Mouse (Mus musculus) myocyte (in vitro differentiated cells): ENCODE measurements around the gene Wwox. TPM values are rescaled to one million over a fixed set of nuclear protein-coding genes. Genes with fewer than 3 reads are reported as not detected.

ENCODE experiments used
- H3K27me3 ChIP-seq: one replicate; pipeline ENCODE4 v1.6.1; 2011; ENCODE audit not compliant: control insufficient read depth, insufficient read depth, insufficient read length
- H3K36me3 ChIP-seq: one replicate; pipeline ENCODE4 v1.6.1; 2011; ENCODE audit not compliant: control insufficient read depth, insufficient read depth
- H3K4me2 ChIP-seq: one replicate; pipeline ENCODE4 v1.6.1; 2011; ENCODE audit warnings: low read depth, control low read depth
- H3K4me3 ChIP-seq: one replicate; pipeline ENCODE4 v1.5.1; 2011; ENCODE audit warnings: mild to moderate bottlenecking, control low read depth, moderate library complexity
- H3K79me2 ChIP-seq: one replicate; pipeline ENCODE4 v1.6.1; 2011; ENCODE audit not compliant: control insufficient read depth, insufficient read depth
- H3ac ChIP-seq: one replicate; pipeline ENCODE4 v1.6.1; 2011; ENCODE audit not compliant: control insufficient read depth, insufficient read length
- CEBPB ChIP-seq: IDR thresholded peaks from 2 replicates; pipeline ENCODE4 v1.6.1; 2011; ENCODE audit warnings: mild to moderate bottlenecking, moderate library complexity; ENCODE audit not compliant: poor library complexity, insufficient read depth, severe bottlenecking
- E2F4 ChIP-seq: IDR thresholded peaks from one replicate; pipeline ENCODE4 v1.6.1; 2011; ENCODE audit warnings: mild to moderate bottlenecking, control low read depth, moderate library complexity; ENCODE audit not compliant: insufficient read depth
- MAX ChIP-seq: IDR thresholded peaks from one replicate; pipeline ENCODE4 v1.6.1; 2011; ENCODE audit warnings: low read depth, mild to moderate bottlenecking, control low read depth
- MYOD1 ChIP-seq, 3 experiments: IDR thresholded peaks; one replicate each; pipeline ENCODE4 v1.6.1; 2011; ENCODE audit warnings: control low read depth in 2 of 3, low read depth in 2 of 3, mild to moderate bottlenecking in 2 of 3, moderate library complexity in 1 of 3; ENCODE audit not compliant: insufficient read length in 2 of 3, control insufficient read depth in 1 of 3
- MYOG ChIP-seq, 3 experiments: IDR thresholded peaks; one replicate each; pipeline ENCODE4 v1.6.1; 2011; ENCODE audit warnings: control low read depth in 2 of 3, low read depth in 2 of 3, mild to moderate bottlenecking in 2 of 3; ENCODE audit not compliant: insufficient read length in 2 of 3, control insufficient read depth in 1 of 3, insufficient read depth in 1 of 3
- POLR2A ChIP-seq: IDR thresholded peaks from one replicate; pipeline ENCODE4 v1.6.1; 2011; ENCODE audit warnings: low read depth, mild to moderate bottlenecking, control low read depth, moderate library complexity; ENCODE audit not compliant: insufficient read length
- POLR2AphosphoS2 ChIP-seq: IDR thresholded peaks from one replicate; pipeline ENCODE4 v1.6.1; 2011; ENCODE audit warnings: low read depth, control low read depth; ENCODE audit not compliant: insufficient read length
- REST ChIP-seq: IDR thresholded peaks from one replicate; pipeline ENCODE4 v1.6.1; 2011; ENCODE audit warnings: mild to moderate bottlenecking, control low read depth, moderate library complexity; ENCODE audit not compliant: insufficient read depth, insufficient read length
- SRF ChIP-seq: IDR thresholded peaks from one replicate; pipeline ENCODE4 v1.6.1; 2011; ENCODE audit warnings: low read depth; ENCODE audit not compliant: control insufficient read depth, insufficient read length
- TCF12 ChIP-seq: IDR thresholded peaks from one replicate; pipeline ENCODE4 v1.6.1; 2011; ENCODE audit warnings: mild to moderate bottlenecking, control low read depth; ENCODE audit not compliant: poor library complexity, insufficient read depth, severe bottlenecking
- TCF3 ChIP-seq: IDR thresholded peaks from one replicate; pipeline ENCODE4 v1.6.1; 2011; ENCODE audit warnings: low read depth, control low read depth; ENCODE audit not compliant: insufficient read length
- USF1 ChIP-seq: IDR thresholded peaks from one replicate; pipeline ENCODE4 v1.6.1; 2011; ENCODE audit warnings: low read depth, mild to moderate bottlenecking, control low read depth, moderate library complexity
- polyA plus RNA-seq: library from polyadenylated mRNA; unstranded; fragments of >200 nt; fragmentation: generic; extraction: Trizol; gene quantifications from one replicate; pipeline ENCODE4 v1.2.1, GENCODE M21; 2012; ENCODE audit warnings: missing spikeins

The Wwox gene
- polyA plus RNA-seq, 1 experiment = 8.6 TPM

DNA sequence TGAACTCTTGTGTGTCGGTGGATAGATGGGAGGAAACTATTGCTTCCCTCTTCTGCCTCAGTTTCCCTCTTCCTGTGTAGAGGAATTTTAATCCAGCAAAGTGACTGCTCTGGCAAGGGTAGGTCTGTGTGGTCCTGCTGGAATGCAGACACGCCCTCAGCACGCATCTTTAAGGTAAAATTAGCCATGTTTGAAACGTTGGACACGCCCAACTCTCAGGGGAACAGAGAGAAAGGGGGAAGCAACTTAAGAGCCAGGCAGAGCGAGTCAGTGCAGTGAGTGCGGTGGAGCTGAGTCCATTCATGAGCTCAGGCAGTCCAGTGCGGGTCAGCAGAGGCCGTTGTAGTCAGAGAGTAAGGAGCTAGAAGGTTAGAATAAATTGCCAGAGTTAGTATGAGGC lies 596.6 kb downstream of the Wwox start:
- no peak overlapping the region for H3ac ChIP-seq
- H3K4me3 ChIP-seq = no peak overlapping the region
- no peak overlapping the region for H3K4me2 ChIP-seq
- H3K27me3 ChIP-seq = no peaks in the 10 kb centered on the region
- no peak for TF ChIP-seq CEBPB
- no peak for TF ChIP-seq USF1
- no peak for TF ChIP-seq POLR2AphosphoS2
- TF ChIP-seq E2F4 = no peak
- no peak for TF ChIP-seq TCF12
- no peak for TF ChIP-seq POLR2A
- no peak for TF ChIP-seq SRF
- H3K79me2 ChIP-seq = no peaks in the 10 kb centered on the region
- H3K36me3 ChIP-seq = no peaks in the 10 kb centered on the region

DNA sequence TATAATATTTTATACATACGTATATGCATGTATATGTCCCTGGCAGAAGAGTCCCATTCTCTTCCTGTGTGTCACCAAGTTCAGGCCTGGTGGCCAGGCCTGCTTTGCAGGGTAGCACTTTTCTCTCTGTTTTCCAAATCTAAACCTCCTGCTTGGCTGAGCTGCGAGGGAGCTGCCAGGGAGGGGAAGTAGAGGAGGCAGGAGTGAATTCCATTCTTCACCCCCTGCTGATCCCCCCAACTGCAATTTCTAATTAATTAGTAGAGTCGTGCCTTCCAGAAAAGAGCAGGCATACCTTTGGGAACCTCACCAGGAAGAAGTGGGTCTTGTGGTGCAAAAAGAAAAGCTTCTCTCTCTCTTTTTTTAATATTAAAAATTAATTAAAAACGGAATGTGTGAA lies 599.0 kb downstream of the Wwox start:
- no peak overlapping the region for H3K4me2 ChIP-seq
- TF ChIP-seq MAX (no peak), E2F4 (no peak), REST (no peak), MYOD1 (IDR thresholded peaks at IDR 0.05; ENCODE audit: control insufficient read depth in 1 of 3, insufficient read length in 2 of 3, low read depth in 2 of 3) (no peak), CEBPB (no peak), TCF12 (no peak), TCF3 (no peak), POLR2A (no peak), MYOG (IDR thresholded peaks at IDR 0.05; ENCODE audit: control insufficient read depth in 1 of 3, insufficient read depth in 1 of 3, insufficient read length in 2 of 3, low read depth in 2 of 3) (no peak), SRF (no peak), POLR2AphosphoS2 (no peak), USF1 (no peak)
- H3K79me2 ChIP-seq = no peaks in the 10 kb centered on the region
- no peak overlapping the region for H3K4me3 ChIP-seq
- H3K27me3 ChIP-seq = no peaks in the 10 kb centered on the region
- H3K36me3 ChIP-seq = no peaks in the 10 kb centered on the region
- H3ac ChIP-seq = no peak overlapping the region

DNA sequence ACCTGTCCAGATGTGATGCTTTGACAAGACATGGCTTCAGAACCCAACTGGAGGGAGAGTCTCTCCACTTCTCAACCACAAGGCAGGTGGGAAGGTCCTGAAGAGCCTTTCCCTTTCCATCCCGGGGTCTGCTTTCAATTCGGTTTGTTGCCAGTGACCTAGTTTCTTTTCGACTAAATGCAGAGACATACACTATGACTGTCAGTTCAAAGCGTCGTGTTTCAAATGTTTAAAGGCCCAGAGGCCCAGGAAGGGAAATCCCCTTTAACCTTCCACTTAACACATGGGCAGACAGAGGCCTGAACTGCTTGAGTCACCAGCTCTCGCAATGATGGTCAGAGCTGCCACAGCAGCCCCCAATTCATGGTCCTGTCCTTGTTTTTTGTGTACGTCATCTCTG lies 606.3 kb downstream of the Wwox start:
- Histone ChIP-seq H3ac (no peak overlapping the region), H3K4me3 (no peak overlapping the region), H3K4me2 (no peak overlapping the region), H3K27me3 (no peaks in the 10 kb centered on the region), H3K79me2 (no peaks in the 10 kb centered on the region), H3K36me3 (no peaks in the 10 kb centered on the region)
- TF ChIP-seq POLR2A (no peak), MYOD1 (IDR thresholded peaks at IDR 0.05; ENCODE audit: control insufficient read depth in 1 of 3, insufficient read length in 2 of 3, low read depth in 2 of 3) (no peak), MYOG (IDR thresholded peaks at IDR 0.05; ENCODE audit: control insufficient read depth in 1 of 3, insufficient read depth in 1 of 3, insufficient read length in 2 of 3, low read depth in 2 of 3) (no peak), TCF3 (no peak), POLR2AphosphoS2 (no peak), CEBPB (no peak), E2F4 (no peak), USF1 (no peak), SRF (no peak)

DNA sequence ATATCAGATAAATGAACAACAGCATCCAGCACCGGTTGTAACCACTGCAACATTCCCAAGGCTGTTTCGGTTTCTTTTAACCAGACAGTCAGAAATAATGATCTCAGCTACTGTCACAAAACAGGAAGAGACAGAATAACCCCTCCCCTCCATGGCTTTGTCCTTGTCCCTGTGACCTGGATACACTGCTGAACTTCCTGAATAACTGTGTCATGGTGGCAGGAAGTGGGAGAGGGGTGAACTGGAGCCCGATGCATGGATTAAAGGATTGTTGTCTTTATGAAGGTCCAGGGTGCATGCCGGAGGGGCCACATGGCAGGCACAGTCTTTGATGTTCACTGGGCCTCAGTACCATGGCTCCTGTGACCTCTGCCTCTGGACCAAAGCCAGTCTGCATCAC lies 607.0 kb downstream of the Wwox start:
- no peak overlapping the region for H3K4me3 ChIP-seq

More for the DNA sequence above, 607.0 kb downstream of the Wwox start:
- no peaks in the 10 kb centered on the region for H3K27me3 ChIP-seq
- no peak overlapping the region for H3K4me2 ChIP-seq
- no peaks in the 10 kb centered on the region for H3K36me3 ChIP-seq
- H3ac ChIP-seq = no peak overlapping the region
- no peaks in the 10 kb centered on the region for H3K79me2 ChIP-seq
- TF ChIP-seq REST (no peak), USF1 (no peak), TCF3 (no peak), SRF (no peak), CEBPB (no peak), TCF12 (no peak), MYOD1 (IDR thresholded peaks at IDR 0.05; ENCODE audit: control insufficient read depth in 1 of 3, insufficient read length in 2 of 3, low read depth in 2 of 3) (no peak), MAX (no peak), POLR2AphosphoS2 (no peak), E2F4 (no peak), MYOG (IDR thresholded peaks at IDR 0.05; ENCODE audit: control insufficient read depth in 1 of 3, insufficient read depth in 1 of 3, insufficient read length in 2 of 3, low read depth in 2 of 3) (no peak), POLR2A (no peak)
